Mouse (Mus musculus) midbrain, embryonic 15.5 days (tissue): ENCODE results near the gene Ctdsp1. TPM values are rescaled to one million over a fixed set of nuclear protein-coding genes. Genes with fewer than 3 reads are reported as not detected.

ENCODE experiments used
- ATAC-seq: fragments of 200-750 bp; cut with Nextera tagmentation; replicated peaks from 2 replicates; pipeline ENCODE4 v1.8.0; 2017; ENCODE audit warnings: moderate TSS enrichment
- H3K27ac ChIP-seq: fragments of 300-500 bp; sonication (generic); 2 replicates; pipeline ENCODE4 v1.5.1; 2015; ENCODE audit warnings: mild to moderate bottlenecking, inconsistent platforms
- H3K27me3 ChIP-seq: fragments of 300-500 bp; sonication (generic); replicated peaks from 2 replicates; pipeline ENCODE4 v1.6.1; 2015; ENCODE audit warnings: inconsistent platforms
- H3K36me3 ChIP-seq: fragments of 300-500 bp; sonication (generic); replicated peaks from 2 replicates; pipeline ENCODE4 v1.6.1; 2015; ENCODE audit warnings: inconsistent platforms
- H3K4me1 ChIP-seq: fragments of 300-500 bp; sonication (generic); 2 replicates; pipeline ENCODE4 v1.6.1; 2015; ENCODE audit warnings: inconsistent platforms
- H3K4me2 ChIP-seq: fragments of 300-500 bp; sonication (generic); 2 replicates; pipeline ENCODE4 v1.6.1; 2015; ENCODE audit warnings: inconsistent platforms, mild to moderate bottlenecking, moderate library complexity
- H3K4me3 ChIP-seq: fragments of 300-500 bp; sonication (generic); 2 replicates; pipeline ENCODE4 v1.5.1; 2015; ENCODE audit warnings: mild to moderate bottlenecking, inconsistent platforms
- H3K9ac ChIP-seq: fragments of 300-500 bp; sonication (generic); 2 replicates; pipeline ENCODE4 v1.6.1; 2015; ENCODE audit warnings: mild to moderate bottlenecking, inconsistent platforms
- H3K9me3 ChIP-seq: fragments of 300-500 bp; sonication (generic); 2 replicates; pipeline ENCODE4 v1.6.1; 2016; ENCODE audit warnings: inconsistent platforms
- WGBS: fragments of 180-500 bp; shearing (Covaris S2); methylation state at CpG from one replicate; pipeline ENCODE4 v1.1.7; 2015; ENCODE audit warnings: mixed read lengths; 5-methylcytosine and 5-hydroxymethylcytosine counted together
- polyA plus RNA-seq: library from polyadenylated mRNA; unstranded; fragments of >200 nt; fragmentation: Nextera tagmentation; extraction: Ambion mirVana; gene quantifications from 2 replicates; pipeline ENCODE4 v1.2.1, GENCODE M21; 2015

Gene Ctdsp1
- polyA plus RNA-seq, 1 experiment from 2014 or later = 14.3 TPM

DNA sequence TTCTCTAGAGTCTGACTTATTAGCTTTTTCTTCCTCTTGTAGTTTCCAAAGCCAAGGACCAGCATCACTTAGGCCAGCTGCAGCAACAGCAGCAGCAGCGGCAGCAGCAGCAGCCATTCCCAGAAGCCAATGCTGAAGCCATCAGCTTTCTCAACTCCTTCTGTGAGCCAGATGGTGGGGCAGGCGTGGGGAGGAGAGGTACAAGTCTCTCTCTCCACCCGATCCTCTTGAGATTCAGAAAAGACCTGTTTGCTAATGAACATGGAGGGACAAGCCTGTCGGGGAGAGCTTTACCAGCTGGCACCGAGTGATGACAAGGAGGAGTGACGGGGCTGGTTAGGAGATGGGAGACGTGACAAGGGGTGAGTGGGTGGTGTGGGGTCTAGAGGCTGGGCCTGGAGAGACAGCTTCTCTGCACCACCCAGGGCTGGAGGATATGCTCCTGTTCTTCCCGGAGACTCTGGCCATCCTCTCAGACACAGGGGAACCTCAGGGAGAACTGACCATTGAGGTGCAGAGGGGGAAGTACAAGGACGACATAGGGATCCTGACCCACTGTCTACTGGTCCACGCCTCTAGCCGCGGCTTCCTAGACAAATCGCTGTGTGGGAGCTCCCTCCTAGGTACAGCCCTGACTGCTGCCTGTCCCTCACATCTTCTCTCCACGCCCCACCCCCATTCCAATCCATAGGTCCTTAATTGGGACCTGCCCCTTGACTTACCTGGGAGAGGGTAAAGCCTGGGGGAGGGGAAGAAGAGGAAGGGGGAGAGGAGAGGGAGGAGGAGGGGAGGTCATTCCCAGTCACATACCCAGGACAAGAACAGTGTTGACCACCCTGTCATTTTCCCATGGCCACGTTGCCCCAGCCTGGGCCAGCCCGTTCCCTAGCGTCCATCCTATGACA lies 28.7 kb upstream of the Ctdsp1 start:
- Histone ChIP-seq H3K27ac (no peak overlapping the region), H3K9ac (no peak overlapping the region), H3K4me2 (no peak overlapping the region), H3K36me3 (no peaks in the 10 kb centered on the region), H3K27me3 (no peaks in the 10 kb centered on the region), H3K4me3 (no peak overlapping the region), H3K9me3 (no peaks in the 10 kb centered on the region), H3K4me1 (0 out of 2 replicates have a peak, but pooled peaks cover 5% of the 10 kb centered on the region)
- 68% methylated on average over 17 of the region's 17 CpGs for WGBS
- ATAC-seq = peak; percentile 43; the same call in 1 of the 2 replicates

- Histone ChIP-seq H3K27me3 (no peaks in the 10 kb centered on the region), H3K27ac (no peak overlapping the region), H3K9me3 (no peaks in the 10 kb centered on the region), H3K9ac (no peak overlapping the region), H3K4me3 (no peak overlapping the region), H3K4me1 (0 out of 2 replicates have a peak, but pooled peaks cover 7% of the 10 kb centered on the region), H3K4me2 (no peak overlapping the region), H3K36me3 (no peaks in the 10 kb centered on the region)
- 76% methylated on average over 5 of the region's 5 CpGs for WGBS
- ATAC-seq = 0 out of 2 replicates have a peak, but pooled peaks have one; percentile 8
These were observed 27.9 kb upstream of the Ctdsp1 start for GRCm38 (mm10) chr1:74363437-74363836.

GRCm38 (mm10) chr1:74364270-74364669 lies 27.0 kb upstream of the Ctdsp1 start:
- Histone ChIP-seq H3K4me3 (no peak overlapping the region), H3K4me1 (0 out of 2 replicates have a peak, but pooled peaks cover 7% of the 10 kb centered on the region), H3K9me3 (no peaks in the 10 kb centered on the region), H3K27ac (no peak overlapping the region), H3K9ac (no peak overlapping the region), H3K4me2 (no peak overlapping the region), H3K27me3 (no peaks in the 10 kb centered on the region), H3K36me3 (no peaks in the 10 kb centered on the region)
- no peak for ATAC-seq
- WGBS = 79% methylated on average over 8 of the region's 8 CpGs

DNA sequence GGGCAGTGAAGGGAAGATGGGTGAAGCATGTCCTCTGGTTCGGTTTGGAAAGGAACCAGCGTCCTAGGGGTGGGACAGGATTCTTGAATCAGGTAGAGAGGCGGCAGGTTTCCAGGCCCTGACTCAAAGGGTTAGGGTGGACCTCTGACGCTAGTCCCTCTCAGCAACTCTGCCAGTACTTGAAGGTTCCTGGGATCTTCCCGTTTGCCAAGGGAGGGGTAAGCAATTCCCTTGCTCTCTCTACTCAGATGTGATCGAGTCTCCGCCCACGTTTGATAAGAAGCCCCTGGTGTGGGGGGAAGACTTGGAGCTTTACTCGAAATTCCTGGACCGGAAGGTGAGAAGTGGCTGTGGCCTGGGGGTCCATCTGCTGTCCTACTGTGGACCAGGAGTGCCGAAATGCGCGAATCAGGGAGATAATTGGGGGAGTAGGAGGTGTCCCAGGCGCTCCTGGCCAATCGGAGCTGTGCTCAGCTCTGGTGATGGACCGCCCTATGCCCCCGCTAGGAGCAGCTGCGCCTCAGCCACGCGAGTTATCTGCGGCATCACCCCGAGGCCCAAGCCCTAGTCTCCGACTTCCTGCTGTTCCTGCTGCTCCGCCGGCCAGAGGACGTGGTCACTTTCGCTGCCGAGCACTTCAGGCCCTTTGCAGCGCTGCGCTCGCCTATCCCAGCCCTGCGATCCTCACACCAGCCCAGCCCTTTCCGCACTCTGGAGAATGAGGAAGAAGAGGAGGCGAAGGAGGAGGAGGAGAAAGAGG lies 23.2 kb upstream of the Ctdsp1 start:
- 25% methylated on average over 34 of the region's 34 CpGs for WGBS
- 0 out of 2 replicates have a peak overlapping the region, but pooled peaks have one; percentile 12 for H3K9ac ChIP-seq
- ATAC-seq = peak; percentile 62

GRCm38 (mm10) chr1:74370040-74370439 lies 21.3 kb upstream of the Ctdsp1 start:
- Histone ChIP-seq H3K36me3 (no peaks in the 10 kb centered on the region), H3K4me2 (no peak overlapping the region), H3K27me3 (no peaks in the 10 kb centered on the region), H3K9ac (no peak overlapping the region), H3K4me1 (0 out of 2 replicates have a peak, but pooled peaks cover 2% of the 10 kb centered on the region), H3K4me3 (no peak overlapping the region), H3K9me3 (no peaks in the 10 kb centered on the region), H3K27ac (no peak overlapping the region)
- 56% methylated on average over 4 of the region's 4 CpGs for WGBS
- ATAC-seq = no peak

More for the DNA sequence above, 23.2 kb upstream of the Ctdsp1 start:
- Histone ChIP-seq H3K27me3 (no peaks in the 10 kb centered on the region), H3K9me3 (no peaks in the 10 kb centered on the region), H3K4me1 (0 out of 2 replicates have a peak, but pooled peaks cover 2% of the 10 kb centered on the region), H3K4me3 (peak overlapping the region; percentile 32), H3K27ac (no peak overlapping the region), H3K4me2 (peak overlapping the region; percentile 57), H3K36me3 (no peaks in the 10 kb centered on the region)

DNA sequence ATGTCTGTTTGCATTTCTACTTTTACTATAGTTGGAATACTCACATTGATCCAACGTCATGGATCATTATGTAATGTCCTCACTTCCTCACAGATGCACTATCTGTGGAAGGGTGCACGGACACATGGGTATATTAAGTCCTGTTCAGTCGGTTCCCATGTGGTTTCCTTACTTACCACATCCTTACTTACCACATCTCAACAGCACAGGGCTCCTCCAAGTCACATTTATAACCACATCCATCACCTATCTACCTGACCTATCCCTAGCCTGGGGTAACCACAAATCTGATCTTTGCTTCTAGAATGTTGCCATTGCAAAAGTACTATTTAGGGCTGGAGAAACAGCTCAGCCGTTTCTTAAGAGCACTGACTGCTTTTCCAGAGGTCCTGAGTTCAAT lies 17.9 kb upstream of the Ctdsp1 start:
- no peak overlapping the region for H3K27ac ChIP-seq
- no peaks in the 10 kb centered on the region for H3K27me3 ChIP-seq
- WGBS = 82% methylated on average over 4 of the region's 4 CpGs
- no peaks in the 10 kb centered on the region for H3K4me1 ChIP-seq
- no peak for ATAC-seq
- H3K4me2 ChIP-seq = no peak overlapping the region
- H3K36me3 ChIP-seq = no peaks in the 10 kb centered on the region
- no peak overlapping the region for H3K4me3 ChIP-seq
- no peak overlapping the region for H3K9ac ChIP-seq
- H3K9me3 ChIP-seq = no peaks in the 10 kb centered on the region

- Histone ChIP-seq H3K27ac (no peak within 1 kb of the TSS), H3K9me3 (no peaks in the 10 kb centered on the region), H3K4me1 (no peaks in the 10 kb centered on the region), H3K27me3 (no peaks in the 10 kb centered on the region), H3K4me3 (no peak within 1 kb of the TSS), H3K4me2 (no peak within 1 kb of the TSS), H3K36me3 (no peaks in the 10 kb centered on the region), H3K9ac (no peak within 1 kb of the TSS)
- ATAC-seq = no peak
- WGBS = 76% methylated on average over 8 of the region's 8 CpGs
These were observed 16.3 kb upstream of the Ctdsp1 start, which contains the start of gene Slc11a1 for GRCm38 (mm10) chr1:74374980-74375379. Gene Slc11a1 (plus strand): TSS chr1:74375195.

DNA sequence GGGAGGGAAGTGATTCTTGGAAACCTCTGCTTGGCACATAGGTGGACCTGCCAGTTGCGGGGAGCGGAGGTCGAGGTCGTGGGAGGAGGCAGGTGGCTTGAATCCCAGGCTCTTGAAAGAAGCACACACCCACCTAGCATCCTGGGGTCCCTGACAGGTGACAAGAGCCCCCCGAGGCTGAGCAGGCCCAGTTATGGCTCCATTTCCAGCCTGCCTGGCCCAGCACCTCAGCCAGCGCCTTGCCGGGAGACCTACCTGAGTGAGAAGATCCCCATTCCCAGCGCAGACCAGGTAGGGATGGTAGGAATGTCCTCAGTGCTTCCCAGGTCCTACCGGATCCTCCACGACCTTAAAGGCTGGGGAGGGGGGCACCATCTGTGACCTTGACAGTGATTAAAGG lies 15.7 kb upstream of the Ctdsp1 start:
- ATAC-seq = no peak
- Histone ChIP-seq H3K9ac (no peak overlapping the region), H3K9me3 (no peaks in the 10 kb centered on the region), H3K4me3 (no peak overlapping the region), H3K4me2 (no peak overlapping the region), H3K4me1 (no peaks in the 10 kb centered on the region), H3K36me3 (no peaks in the 10 kb centered on the region), H3K27me3 (no peaks in the 10 kb centered on the region), H3K27ac (no peak overlapping the region)
- 79% methylated on average over 10 of the region's 10 CpGs for WGBS

DNA sequence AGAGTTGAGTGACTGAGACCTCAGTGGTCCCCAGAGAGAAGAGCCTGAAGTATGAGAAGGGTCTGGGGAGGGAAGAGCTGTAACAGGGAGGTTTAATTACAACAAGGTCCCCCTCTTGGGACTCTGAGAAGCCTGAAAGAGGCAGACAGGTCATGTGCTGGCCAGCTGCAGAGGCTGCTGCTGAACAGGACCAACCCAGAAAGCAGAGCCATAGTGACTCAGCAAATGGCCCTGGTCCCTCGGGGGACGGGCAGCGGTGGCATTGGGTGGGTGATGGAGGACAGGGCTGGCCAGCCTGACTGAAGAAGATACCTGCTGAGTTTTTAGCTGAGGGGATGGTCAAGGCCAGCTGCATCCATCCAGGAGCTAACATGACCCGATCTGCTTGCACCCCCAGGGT lies 14.9 kb upstream of the Ctdsp1 start:
- H3K9me3 ChIP-seq = no peaks in the 10 kb centered on the region
- H3K27ac ChIP-seq = no peak overlapping the region
- H3K4me3 ChIP-seq = no peak overlapping the region
- H3K9ac ChIP-seq = no peak overlapping the region
- 81% methylated on average over 4 of the region's 4 CpGs for WGBS
- H3K4me1 ChIP-seq = no peaks in the 10 kb centered on the region
- H3K27me3 ChIP-seq = no peaks in the 10 kb centered on the region
- H3K36me3 ChIP-seq = no peaks in the 10 kb centered on the region
- H3K4me2 ChIP-seq = no peak overlapping the region
- no peak for ATAC-seq

GRCm38 (mm10) chr1:74379058-74379504 lies 12.2 kb upstream of the Ctdsp1 start:
- Histone ChIP-seq H3K4me2 (no peak overlapping the region), H3K9ac (no peak overlapping the region), H3K9me3 (no peaks in the 10 kb centered on the region), H3K27ac (no peak overlapping the region), H3K27me3 (no peaks in the 10 kb centered on the region), H3K4me3 (no peak overlapping the region), H3K4me1 (no peaks in the 10 kb centered on the region), H3K36me3 (no peaks in the 10 kb centered on the region)
- WGBS = 88% methylated on average over 7 of the region's 7 CpGs
- ATAC-seq = no peak

DNA sequence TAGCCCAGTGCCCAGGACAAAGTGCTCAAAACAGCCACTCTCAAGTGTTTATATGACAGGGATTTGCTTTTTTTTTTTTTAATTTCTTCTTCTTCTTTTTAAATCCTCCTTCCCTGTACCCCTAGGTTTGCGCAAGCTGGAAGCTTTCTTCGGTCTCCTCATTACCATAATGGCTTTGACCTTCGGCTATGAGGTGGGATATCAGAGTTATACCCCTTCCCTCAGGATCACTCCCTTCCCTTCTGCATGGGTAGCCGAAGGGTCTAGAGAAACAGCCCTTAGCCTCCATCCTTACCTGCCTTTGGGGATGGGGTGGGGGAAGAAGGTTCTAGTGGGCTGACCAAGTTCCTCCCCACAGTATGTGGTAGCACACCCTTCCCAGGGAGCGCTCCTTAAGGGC lies 10.8 kb upstream of the Ctdsp1 start:
- Histone ChIP-seq H3K27ac (no peak overlapping the region), H3K4me2 (no peak overlapping the region), H3K9ac (no peak overlapping the region), H3K9me3 (no peaks in the 10 kb centered on the region), H3K4me3 (no peak overlapping the region), H3K27me3 (no peaks in the 10 kb centered on the region), H3K4me1 (no peaks in the 10 kb centered on the region), H3K36me3 (no peaks in the 10 kb centered on the region)
- ATAC-seq = no peak
- WGBS = 86% methylated on average over 5 of the region's 5 CpGs

GRCm38 (mm10) chr1:74381588-74382021 lies 9.7 kb upstream of the Ctdsp1 start:
- H3K27me3 ChIP-seq = no peaks in the 10 kb centered on the region
- WGBS = 89% methylated on average over 10 of the region's 10 CpGs
- no peak for ATAC-seq

More at GRCm38 (mm10) chr1:74381588-74382021, 9.7 kb upstream of the Ctdsp1 start:
- peaks cover 3% of the 10 kb centered on the region for H3K4me1 ChIP-seq
- H3K36me3 ChIP-seq = no peaks in the 10 kb centered on the region
- no peak overlapping the region for H3K9ac ChIP-seq
- H3K4me2 ChIP-seq = no peak overlapping the region
- H3K4me3 ChIP-seq = no peak overlapping the region
- no peaks in the 10 kb centered on the region for H3K9me3 ChIP-seq
- H3K27ac ChIP-seq = no peak overlapping the region
